Mouse (Mus musculus): ENCODE measurements around the gene Adck1.

The Adck1 gene

GRCm38 (mm10) chr12:88428735-88429134 is 68.4 kb downstream of the Adck1 start:
- DNase-seq = no peak

- no peak for DNase-seq
These were observed 71.9 kb downstream of the Adck1 start for GRCm38 (mm10) chr12:88432277-88432676.

- no peak for DNase-seq
These were observed 72.8 kb downstream of the Adck1 start for GRCm38 (mm10) chr12:88433171-88433570.

GRCm38 (mm10) chr12:88436962-88437750 is 76.8 kb downstream of the Adck1 start:
- DNase-seq = peak; percentile 55

GRCm38 (mm10) chr12:88441922-88442809 is 81.8 kb downstream of the Adck1 start:
- DNase-seq = no peak

- DNase-seq = no peak
These were observed 83.7 kb downstream of the Adck1 start for GRCm38 (mm10) chr12:88444040-88444439.

GRCm38 (mm10) chr12:88445471-88445870 is 85.1 kb downstream of the Adck1 start:
- no peak for DNase-seq

- no peak for DNase-seq
These were observed 90.6 kb downstream of the Adck1 start for GRCm38 (mm10) chr12:88450658-88451563.

- DNase-seq = no peak
These were observed 94.5 kb downstream of the Adck1 start for GRCm38 (mm10) chr12:88454701-88455410.

GRCm38 (mm10) chr12:88457021-88457420 is 96.7 kb downstream of the Adck1 start:
- no peak for DNase-seq

GRCm38 (mm10) chr12:88458936-88459335 is 98.6 kb downstream of the Adck1 start:
- DNase-seq = no peak

- no peak for DNase-seq
These were observed 99.1 kb downstream of the Adck1 start for GRCm38 (mm10) chr12:88459461-88459860.

- no peak for DNase-seq
These were observed 100.7 kb downstream of the Adck1 start for GRCm38 (mm10) chr12:88461026-88461425.

GRCm38 (mm10) chr12:88463588-88464290 is 103.4 kb downstream of the Adck1 start:
- no peak for DNase-seq

GRCm38 (mm10) chr12:88466801-88467200 is 106.4 kb downstream of the Adck1 start:
- DNase-seq = no peak

GRCm38 (mm10) chr12:88467257-88467656 is 106.9 kb downstream of the Adck1 start:
- DNase-seq = no peak

- peak; percentile 18 for DNase-seq
These were observed 107.6 kb downstream of the Adck1 start for GRCm38 (mm10) chr12:88467935-88468465.

- DNase-seq = no peak
These were observed 108.3 kb downstream of the Adck1 start for GRCm38 (mm10) chr12:88468691-88469090.

GRCm38 (mm10) chr12:88471884-88472283 is 111.5 kb downstream of the Adck1 start:
- peak; percentile 31 for DNase-seq

- DNase-seq = no peak
These were observed 112.5 kb downstream of the Adck1 start for GRCm38 (mm10) chr12:88472832-88473231.

GRCm38 (mm10) chr12:88473796-88474195 is 113.4 kb downstream of the Adck1 start:
- no peak for DNase-seq
